Mouse (Mus musculus) hindlimb bud, embryonic 11.5 days (tissue): ENCODE data around the gene Bsph1.
"Not testable (repeated sequence)": the region's sequence is repeated elsewhere in the genome, so short reads cannot be mapped to it uniquely, and the experiment has no call there.

Source experiments
- DNase-seq: peaks from one replicate; pipeline ENCODE4 v3.0.0-alpha.2; 2012; ENCODE audit warnings: low read depth, low spot score; ENCODE audit errors: extremely low spot score

Bsph1 gene

DNA sequence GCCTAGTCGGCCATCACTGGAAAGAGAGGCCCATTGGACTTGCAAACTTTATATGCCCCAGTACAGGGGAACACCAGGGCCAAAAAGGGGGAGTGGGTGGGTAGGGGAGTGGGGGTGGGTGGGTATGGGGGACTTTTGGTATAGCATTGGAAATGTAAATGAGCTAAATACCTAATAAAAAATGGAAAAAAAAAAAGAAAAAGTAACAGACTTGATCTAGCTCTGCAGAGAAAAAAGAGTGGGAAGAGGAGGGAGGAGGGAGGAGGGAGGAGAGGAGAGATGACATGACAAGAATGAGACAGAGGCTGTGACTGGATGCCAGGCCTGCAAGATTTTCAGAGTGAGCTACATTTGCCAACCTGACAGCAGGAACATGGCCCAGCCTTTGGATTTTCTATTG, at the start of gene Bsph1:
Gene Bsph1, plus strand, starts transcription at position 301 of the 400 bp plus-strand sequence.
- not testable (repeated sequence) for DNase-seq

DNA sequence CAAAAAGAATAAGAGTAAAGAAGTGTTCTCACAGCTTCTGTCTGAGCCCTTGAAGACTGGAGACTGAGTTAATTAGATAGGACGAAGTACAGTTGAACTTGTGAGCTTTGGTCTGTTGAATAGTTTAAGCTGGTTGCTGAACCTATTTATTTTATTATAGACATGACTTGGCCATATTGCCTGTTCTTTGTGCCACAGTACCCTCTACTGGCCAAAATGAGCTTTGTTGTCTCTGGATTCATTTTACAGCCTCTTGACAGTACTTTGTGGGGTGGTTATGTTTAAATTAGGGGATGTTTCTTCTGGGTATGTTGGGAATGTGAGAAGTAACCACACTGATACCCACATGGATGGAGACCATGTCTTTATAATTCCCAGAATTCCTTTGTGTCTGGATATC, 60.9 kb downstream of the Bsph1 start:
- no peak for DNase-seq
